ENCODE assay signal across 15 mouse cellular contexts in genomic region chr16:18723874-18724273, GRCm38 (mm10). TPM values are rescaled to one million over a fixed set of nuclear protein-coding genes. Genes with fewer than 3 reads are reported as not detected.
DNase-seq lines count a peak whose midpoint lies in the region; ATAC-seq and TF ChIP-seq lines count a peak whose summit lies in the region.
"Had no signal": no experiment of that assay in that cellular context is flagged by ENCODE, and none has a peak within 500 bp of the region (broad histone marks: within the 10 kb centered on the region; RNA-seq: fewer than 3 reads in every experiment).

No protein-coding gene starts in this region.

- no peak for DNase-seq in hindbrain, embryonic 11.5 days (ENCODE audit: low spot score)
- peak; percentile 36 for DNase-seq in lung, embryonic 14.5 days
- DNase-seq in lung, adult 2 months: no peak
- peak; percentile 57 for DNase-seq in brain, adult 2 months (ENCODE audit: low read depth, low spot score)
- DNase-seq in stomach, postnatal 0 days (ENCODE audit: low spot score): no peak
- DNase-seq in kidney, adult 9 months: no peak
- DNase-seq: cerebellum, adult 18-20 months; gastrocnemius, postnatal 36 days; midbrain, embryonic 14.5 days had no signal

- no peaks in the 10 kb centered on the region for H3K27me3 ChIP-seq in hindbrain, embryonic 16.5 days (replicated peaks; ENCODE audit: control insufficient read depth, insufficient read depth, low read length)
- no peaks in the 10 kb centered on the region for H3K27me3 ChIP-seq in hindbrain, embryonic 11.5 days (ENCODE audit: control insufficient read depth, insufficient read depth, low read length)
- no peaks in the 10 kb centered on the region for H3K27me3 ChIP-seq in lung, embryonic 14.5 days (ENCODE audit: insufficient read depth, low read length)
- H3K27me3 ChIP-seq in stomach, postnatal 0 days (ENCODE audit: control insufficient read depth, insufficient read depth, low read length): no peaks in the 10 kb centered on the region
- H3K27me3 ChIP-seq: limb, embryonic 12.5 days had no signal

- H3K4me2 ChIP-seq in hindbrain, embryonic 16.5 days (ENCODE audit: low read length): no peak overlapping the region
- H3K4me2 ChIP-seq in hindbrain, embryonic 11.5 days (replicated peaks; ENCODE audit: low read depth, low read length): no peak overlapping the region
- no peak overlapping the region for H3K4me2 ChIP-seq in lung, embryonic 14.5 days
- H3K4me2 ChIP-seq in stomach, postnatal 0 days (replicated peaks; ENCODE audit: low read depth): no peak overlapping the region
- H3K4me2 ChIP-seq: heart, embryonic 12.5 days; limb, embryonic 12.5 days; liver, embryonic 15.5 days had no signal

- no peaks in the 10 kb centered on the region for H3K36me3 ChIP-seq in hindbrain, embryonic 16.5 days (ENCODE audit: control insufficient read depth, insufficient read depth, low read length)
- no peaks in the 10 kb centered on the region for H3K36me3 ChIP-seq in hindbrain, embryonic 11.5 days (ENCODE audit: control insufficient read depth, insufficient read depth, low read length)
- H3K36me3 ChIP-seq in lung, embryonic 14.5 days (ENCODE audit: insufficient read depth): no peaks in the 10 kb centered on the region
- H3K36me3 ChIP-seq in stomach, postnatal 0 days (ENCODE audit: control insufficient read depth, insufficient read depth, low read length): no peaks in the 10 kb centered on the region
- H3K36me3 ChIP-seq: forebrain, embryonic 10.5 days; heart, embryonic 12.5 days; limb, embryonic 12.5 days; liver, embryonic 15.5 days had no signal

- 45% methylated on average over 3 of the region's 3 CpGs for WGBS in hindbrain, embryonic 16.5 days
- WGBS in hindbrain, embryonic 11.5 days: 47% methylated on average over 3 of the region's 3 CpGs
- 30% methylated on average over 3 of the region's 3 CpGs for WGBS in lung, embryonic 14.5 days
- WGBS in lung, adult 2 months: 28% methylated on average over 3 of the region's 3 CpGs
- 22% methylated on average over 3 of the region's 3 CpGs for WGBS in stomach, postnatal 0 days

- TF ChIP-seq EP300 in stomach, postnatal 0 days (optimal IDR thresholded peaks at IDR 0.05): no peak

- TF ChIP-seq CTCF in lung, embryonic 14.5 days (IDR thresholded peaks at IDR 0.05; ENCODE audit: low read depth): peak; percentile 42
- TF ChIP-seq CTCF in lung, adult 2 months (IDR thresholded peaks at IDR 0.05; ENCODE audit: insufficient read depth, low read length): no peak
- TF ChIP-seq CTCF in stomach, postnatal 0 days (IDR thresholded peaks at IDR 0.05; ENCODE audit: low read depth): peak; percentile 41

- H3K4me1 ChIP-seq in hindbrain, embryonic 16.5 days (ENCODE audit: control insufficient read depth, insufficient read depth, low read depth, low read length): no peaks in the 10 kb centered on the region
- H3K4me1 ChIP-seq in hindbrain, embryonic 11.5 days (replicated peaks; ENCODE audit: control insufficient read depth, insufficient read depth, low read length): no peaks in the 10 kb centered on the region
- 0 out of 2 replicates have a peak, but pooled peaks cover 6% of the 10 kb centered on the region for H3K4me1 ChIP-seq in lung, embryonic 14.5 days (ENCODE audit: insufficient read depth)
- peaks cover 22% of the 10 kb centered on the region for H3K4me1 ChIP-seq in lung, adult 2 months (ENCODE audit: control insufficient read depth, insufficient read depth, low read length)
- H3K4me1 ChIP-seq in stomach, postnatal 0 days (replicated peaks; ENCODE audit: control insufficient read depth, insufficient read depth): 0 out of 2 replicates have a peak, but pooled peaks cover 2% of the 10 kb centered on the region
- H3K4me1 ChIP-seq: heart, embryonic 12.5 days; limb, embryonic 12.5 days; liver, embryonic 15.5 days had no signal

- H3K9me3 ChIP-seq in hindbrain, embryonic 16.5 days (ENCODE audit: control insufficient read depth, low read length): no peaks in the 10 kb centered on the region
- no peaks in the 10 kb centered on the region for H3K9me3 ChIP-seq in hindbrain, embryonic 11.5 days (ENCODE audit: control insufficient read depth, low read length)
- H3K9me3 ChIP-seq in lung, embryonic 14.5 days (ENCODE audit: low read depth, low read length): no peaks in the 10 kb centered on the region
- H3K9me3 ChIP-seq in stomach, postnatal 0 days (ENCODE audit: control insufficient read depth, low read length): no peaks in the 10 kb centered on the region
- H3K9me3 ChIP-seq: forebrain, embryonic 10.5 days; heart, embryonic 12.5 days; limb, embryonic 12.5 days; liver, embryonic 15.5 days had no signal

- peak; percentile 20; the same call in 1 of the 2 replicates for ATAC-seq in hindbrain, embryonic 16.5 days
- no peak for ATAC-seq in hindbrain, embryonic 11.5 days (ENCODE audit: low FRiP score)
- ATAC-seq in lung, embryonic 14.5 days (ENCODE audit: insufficient read depth): no peak
- no peak for ATAC-seq in stomach, postnatal 0 days (ENCODE audit: low FRiP score, low TSS enrichment)
- ATAC-seq: CD4-positive, CD25-positive, alpha-beta regulatory T cell, adult 4 months had no signal

- no peak overlapping the region for H3K27ac ChIP-seq in hindbrain, embryonic 16.5 days (ENCODE audit: low read depth, low read length)
- no peak overlapping the region for H3K27ac ChIP-seq in hindbrain, embryonic 11.5 days (ENCODE audit: low read depth, low read length)
- H3K27ac ChIP-seq in lung, embryonic 14.5 days (ENCODE audit: low read depth): no peak overlapping the region
- H3K27ac ChIP-seq in stomach, postnatal 0 days (replicated peaks): no peak overlapping the region
- H3K27ac ChIP-seq: forebrain, embryonic 10.5 days; limb, embryonic 12.5 days; liver, embryonic 15.5 days had no signal

- no peak overlapping the region for H3K9ac ChIP-seq in hindbrain, embryonic 16.5 days (ENCODE audit: low read depth, low read length)
- H3K9ac ChIP-seq in hindbrain, embryonic 11.5 days (ENCODE audit: low read depth, low read length): no peak overlapping the region
- no peak overlapping the region for H3K9ac ChIP-seq in lung, embryonic 14.5 days
- no peak overlapping the region for H3K9ac ChIP-seq in stomach, postnatal 0 days (ENCODE audit: low read length)
- H3K9ac ChIP-seq: heart, embryonic 12.5 days; limb, embryonic 12.5 days; liver, embryonic 15.5 days had no signal

- TF ChIP-seq POLR2A in lung, adult 2 months (IDR thresholded peaks at IDR 0.05; ENCODE audit: borderline replicate concordance, extremely low read depth, low read depth, low read length): no peak

- H3K4me3 ChIP-seq in hindbrain, embryonic 16.5 days (ENCODE audit: low read length): no peak overlapping the region
- H3K4me3 ChIP-seq in hindbrain, embryonic 11.5 days (ENCODE audit: low read depth, low read length): no peak overlapping the region
- H3K4me3 ChIP-seq in lung, embryonic 14.5 days (ENCODE audit: low read depth, low read length): no peak overlapping the region
- H3K4me3 ChIP-seq in lung, adult 2 months (replicated peaks; ENCODE audit: extremely low read depth, low read depth, low read length): no peak overlapping the region
- no peak overlapping the region for H3K4me3 ChIP-seq in stomach, postnatal 0 days (ENCODE audit: low read depth, low read length)
- H3K4me3 ChIP-seq: forebrain, embryonic 10.5 days; heart, embryonic 12.5 days; limb, embryonic 12.5 days; liver, embryonic 15.5 days had no signal

RNA-seq across cellular contexts. Expression of gene Cldn5, which starts 52.8 kb away (rescaled TPM):
- 124 and 125 TPM in 2 replicates for polyA plus RNA-seq in hindbrain, embryonic 16.5 days (2015; fragmentation: Nextera tagmentation; extraction: Ambion mirVana)
- polyA plus RNA-seq in hindbrain, embryonic 11.5 days (2014; fragmentation: Nextera tagmentation; extraction: Ambion mirVana): 25.2 and 31.3 TPM in 2 replicates
- 94.1 and 105 TPM in 2 replicates for polyA plus RNA-seq in lung, embryonic 14.5 days (2014; fragmentation: Nextera tagmentation; extraction: Ambion mirVana)
- polyA plus RNA-seq in lung, adult 2 months (2012; rRNA removed): 753 and 874 TPM in 2 replicates
- polyA plus RNA-seq in stomach, postnatal 0 days (2015; fragmentation: Nextera tagmentation; extraction: Ambion mirVana): 19.7 and 23.6 TPM in 2 replicates
- polyA plus RNA-seq: CD4-positive, CD25-positive, alpha-beta regulatory T cell, adult 4 months had no signal

Comparison
In these comparisons a context has a peak if more than half of its experiments do, and no peak if none do; other contexts are left out.
1. DNase-seq: peak in lung, embryonic 14.5 days (single experiment) and brain, adult 2 months (single experiment); none in hindbrain, embryonic 11.5 days (single experiment), lung, adult 2 months (single experiment), stomach, postnatal 0 days (single experiment) and kidney, adult 9 months (single experiment).